Mouse (Mus musculus) mammary gland, adult 2 months (tissue): Measurements from ENCODE around the gene Vamp3. TPM values are rescaled to one million over a fixed set of nuclear protein-coding genes. Genes with fewer than 3 reads are reported as not detected.

Experiments used
- polyA plus RNA-seq: library from polyadenylated mRNA; depleted of rRNA; stranded (reverse); fragments of >200 nt; gene quantifications from 2 replicates; pipeline ENCODE4 v1.2.3, GENCODE M21; 2012; ENCODE audit warnings: low replicate concordance; rRNA removed

Vamp3 gene
- 24.7 and 69.8 TPM in 2 replicates for polyA plus RNA-seq

GRCm38 (mm10) chr4:151057347-151058321 is at the start of gene Vamp3:
TSS of gene Vamp3 (minus strand) at chr4:151057963.

GRCm38 (mm10) chr4:151089270-151089669 is 31.5 kb upstream of the Vamp3 start, which contains the start of gene Gm13090:
TSS of gene Gm13090 (plus strand) at chr4:151089570.

GRCm38 (mm10) chr4:151044037-151044943 is 13.5 kb downstream of the Vamp3 start, which contains the start of gene Per3:
TSS of gene Per3 (minus strand) at chr4:151044665.

Other genes starting within 250 kb of the Vamp3 start
- gene Errfi1, start 204.0 kb downstream of the Vamp3 start, polyA plus RNA-seq, result 19.6 and 35.3 TPM in 2 replicates
- gene Park7, start 143.5 kb downstream of the Vamp3 start, polyA plus RNA-seq, result 92.2 and 113 TPM in 2 replicates
- gene Tnfrsf9, start 143.4 kb downstream of the Vamp3 start, polyA plus RNA-seq, result 3.2 and 3.3 TPM in 2 replicates
- not detected in 2 replicates for gene Uts2, start 60.9 kb downstream of the Vamp3 start, polyA plus RNA-seq
- 16.4 and 19.8 TPM in 2 replicates for gene Per3, start 13.3 kb downstream of the Vamp3 start, polyA plus RNA-seq
- not detected in 2 replicates for gene Gm13090, start 31.6 kb upstream of the Vamp3 start, polyA plus RNA-seq